Mouse (Mus musculus): ENCODE measurements around the gene Cog5. TPM values are rescaled to one million over a fixed set of nuclear protein-coding genes. Genes with fewer than 3 reads are reported as not detected.

The Cog5 gene
- polyA plus RNA-seq, 1 experiment from 2014 or later, result 36.8 TPM

GRCm38 (mm10) chr12:31890685-31891084 is 236.0 kb downstream of the Cog5 start:
- no peak overlapping the region for H3K27ac ChIP-seq (replicated peaks; ENCODE audit: low read depth, low read length)
- no peak overlapping the region for H3K9ac ChIP-seq (replicated peaks; ENCODE audit: low read length)
- H3K27me3 ChIP-seq (ENCODE audit: control insufficient read depth, insufficient read depth, low read length), result no peaks in the 10 kb centered on the region
- ATAC-seq (replicated peaks; ENCODE audit: insufficient number of reproducible peaks, low FRiP score, low TSS enrichment, low read depth) (no peak), DNase-seq (ENCODE audit: low spot score) (no peak)
- H3K4me1 ChIP-seq (ENCODE audit: control insufficient read depth, insufficient read depth, low read length), result no peaks in the 10 kb centered on the region
- H3K36me3 ChIP-seq (replicated peaks; ENCODE audit: control insufficient read depth, insufficient read depth, low read depth, low read length), result no peaks in the 10 kb centered on the region
- no peaks in the 10 kb centered on the region for H3K9me3 ChIP-seq (replicated peaks; ENCODE audit: control insufficient read depth, low read length)
- no peak overlapping the region for H3K4me3 ChIP-seq (ENCODE audit: low read depth, low read length)
- 82% methylated on average over 6 of the region's 6 CpGs for WGBS
- H3K4me2 ChIP-seq (ENCODE audit: low read depth, low read length), result no peak overlapping the region

DNA sequence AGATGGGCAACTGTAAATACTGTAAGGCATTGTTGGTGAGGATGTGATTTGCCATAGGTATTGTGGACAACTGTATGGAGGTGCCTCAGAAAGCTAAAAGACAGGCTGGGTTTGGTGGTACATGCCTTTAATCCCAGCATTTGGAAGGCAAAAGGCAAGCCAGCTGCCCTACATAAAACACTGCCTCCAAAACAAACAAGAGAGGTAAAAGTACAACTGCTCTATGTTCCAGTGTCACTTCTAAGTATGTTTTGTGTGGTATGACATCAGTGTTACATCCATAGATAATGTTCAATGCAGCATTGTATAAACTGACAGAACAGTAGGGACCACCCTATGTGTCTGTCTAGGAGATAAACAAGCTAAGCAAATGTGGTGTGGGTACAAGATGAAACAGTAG is 237.4 kb downstream of the Cog5 start:
- peaks cover 5% of the 10 kb centered on the region for H3K4me1 ChIP-seq (ENCODE audit: control insufficient read depth, insufficient read depth, low read length)
- no peak overlapping the region for H3K9ac ChIP-seq (replicated peaks; ENCODE audit: low read length)
- no peaks in the 10 kb centered on the region for H3K9me3 ChIP-seq (replicated peaks; ENCODE audit: control insufficient read depth, low read length)
- no peak overlapping the region for H3K4me2 ChIP-seq (ENCODE audit: low read depth, low read length)
- no peak overlapping the region for H3K27ac ChIP-seq (replicated peaks; ENCODE audit: low read depth, low read length)
- H3K4me3 ChIP-seq (ENCODE audit: low read depth, low read length), result no peak overlapping the region
- no peaks in the 10 kb centered on the region for H3K27me3 ChIP-seq (ENCODE audit: control insufficient read depth, insufficient read depth, low read length)
- no peak for DNase-seq (ENCODE audit: low spot score)
- H3K36me3 ChIP-seq (replicated peaks; ENCODE audit: control insufficient read depth, insufficient read depth, low read depth, low read length), result no peaks in the 10 kb centered on the region
- no peak for ATAC-seq (replicated peaks; ENCODE audit: insufficient number of reproducible peaks, low FRiP score, low TSS enrichment, low read depth)

DNA sequence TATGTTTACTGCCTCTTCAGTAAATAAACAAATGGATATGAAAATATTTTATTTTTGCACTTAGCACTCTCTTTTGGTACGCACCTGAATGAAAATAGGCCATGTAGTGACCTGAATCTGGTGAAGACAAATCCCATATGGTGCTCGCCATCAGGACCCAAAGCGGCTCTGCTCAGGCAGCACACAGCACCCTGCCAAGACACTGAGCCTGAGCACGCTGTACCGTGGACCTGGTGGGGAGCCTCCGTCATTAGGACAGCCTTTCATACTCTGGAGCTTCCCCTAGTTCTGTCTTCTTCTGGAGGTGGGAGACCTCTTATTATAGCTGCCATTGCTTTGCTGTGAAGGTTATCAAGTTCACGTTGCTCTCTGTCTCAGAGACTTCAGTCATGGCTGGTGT is 238.1 kb downstream of the Cog5 start:
- H3K9me3 ChIP-seq (replicated peaks; ENCODE audit: control insufficient read depth, low read length), result no peaks in the 10 kb centered on the region
- no peak for ATAC-seq (replicated peaks; ENCODE audit: insufficient number of reproducible peaks, low FRiP score, low TSS enrichment, low read depth)
- no peak overlapping the region for H3K4me3 ChIP-seq (ENCODE audit: low read depth, low read length)
- H3K4me1 ChIP-seq (ENCODE audit: control insufficient read depth, insufficient read depth, low read length), result peaks cover 5% of the 10 kb centered on the region
- H3K27ac ChIP-seq (replicated peaks; ENCODE audit: low read depth, low read length), result no peak overlapping the region
- no peaks in the 10 kb centered on the region for H3K36me3 ChIP-seq (replicated peaks; ENCODE audit: control insufficient read depth, insufficient read depth, low read depth, low read length)
- no peak overlapping the region for H3K9ac ChIP-seq (replicated peaks; ENCODE audit: low read length)
- no peak for DNase-seq (ENCODE audit: low spot score)
- no peaks in the 10 kb centered on the region for H3K27me3 ChIP-seq (ENCODE audit: control insufficient read depth, insufficient read depth, low read length)
- no peak overlapping the region for H3K4me2 ChIP-seq (ENCODE audit: low read depth, low read length)
- WGBS, result 89% methylated on average over 7 of the region's 7 CpGs

- H3K4me3 ChIP-seq (ENCODE audit: low read depth, low read length), result no peak overlapping the region
- no peak overlapping the region for H3K27ac ChIP-seq (replicated peaks; ENCODE audit: low read depth, low read length)
- H3K4me1 ChIP-seq (ENCODE audit: control insufficient read depth, insufficient read depth, low read length), result peaks cover 5% of the 10 kb centered on the region
- DNase-seq (ENCODE audit: low spot score), result no peak
- no peaks in the 10 kb centered on the region for H3K9me3 ChIP-seq (replicated peaks; ENCODE audit: control insufficient read depth, low read length)
- no peaks in the 10 kb centered on the region for H3K27me3 ChIP-seq (ENCODE audit: control insufficient read depth, insufficient read depth, low read length)
- 0 out of 2 replicates have a peak, but pooled peaks have one; percentile 33 for ATAC-seq (replicated peaks; ENCODE audit: insufficient number of reproducible peaks, low FRiP score, low TSS enrichment, low read depth)
- no peaks in the 10 kb centered on the region for H3K36me3 ChIP-seq (replicated peaks; ENCODE audit: control insufficient read depth, insufficient read depth, low read depth, low read length)
- WGBS, result 39% methylated on average over 8 of the region's 8 CpGs
- H3K9ac ChIP-seq (replicated peaks; ENCODE audit: low read length), result no peak overlapping the region
- H3K4me2 ChIP-seq (ENCODE audit: low read depth, low read length), result no peak overlapping the region
Observed at GRCm38 (mm10) chr12:31895095-31895734, 240.5 kb downstream of the Cog5 start.

DNA sequence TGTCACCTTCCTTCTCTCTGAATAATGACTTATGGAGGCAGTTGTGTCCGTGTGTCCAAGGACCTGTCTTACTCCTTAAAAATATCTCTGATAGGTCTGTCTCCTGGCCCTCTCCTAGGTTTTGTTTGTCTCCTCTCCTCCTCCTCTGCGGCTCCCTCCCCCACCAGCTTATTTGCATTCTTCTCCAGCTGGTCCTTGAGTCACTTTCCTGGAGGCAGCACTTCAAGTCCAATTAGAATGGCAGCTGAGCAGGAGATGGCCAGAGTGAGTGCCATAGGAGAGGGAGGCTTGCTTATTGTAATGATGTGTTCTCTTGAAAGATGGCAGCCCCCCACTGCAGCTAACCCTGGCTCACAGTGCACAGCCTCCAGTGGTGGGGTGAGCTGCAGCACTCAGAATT is 241.2 kb downstream of the Cog5 start:
- no peak overlapping the region for H3K4me2 ChIP-seq (ENCODE audit: low read depth, low read length)
- WGBS, result 13% methylated on average over 2 of the region's 2 CpGs
- H3K4me1 ChIP-seq (ENCODE audit: control insufficient read depth, insufficient read depth, low read length), result peaks cover 5% of the 10 kb centered on the region
- ATAC-seq (replicated peaks; ENCODE audit: insufficient number of reproducible peaks, low FRiP score, low TSS enrichment, low read depth), result peak; percentile 81; the same call in 1 of the 2 replicates
- no peak overlapping the region for H3K9ac ChIP-seq (replicated peaks; ENCODE audit: low read length)
- no peaks in the 10 kb centered on the region for H3K36me3 ChIP-seq (replicated peaks; ENCODE audit: control insufficient read depth, insufficient read depth, low read depth, low read length)
- DNase-seq (ENCODE audit: low spot score), result peak; percentile 30
- no peak overlapping the region for H3K27ac ChIP-seq (replicated peaks; ENCODE audit: low read depth, low read length)
- H3K9me3 ChIP-seq (replicated peaks; ENCODE audit: control insufficient read depth, low read length), result no peaks in the 10 kb centered on the region
- no peak overlapping the region for H3K4me3 ChIP-seq (ENCODE audit: low read depth, low read length)
- H3K27me3 ChIP-seq (ENCODE audit: control insufficient read depth, insufficient read depth, low read length), result no peaks in the 10 kb centered on the region

- 14% methylated on average over 5 of the region's 5 CpGs for WGBS
- ATAC-seq (replicated peaks; ENCODE audit: insufficient number of reproducible peaks, low FRiP score, low TSS enrichment, low read depth), result peak; percentile 64; the same call in 1 of the 2 replicates
- Histone ChIP-seq H3K4me2 (ENCODE audit: low read depth, low read length) (no peak overlapping the region), H3K27me3 (ENCODE audit: control insufficient read depth, insufficient read depth, low read length) (no peaks in the 10 kb centered on the region), H3K9ac (replicated peaks; ENCODE audit: low read length) (no peak overlapping the region), H3K27ac (replicated peaks; ENCODE audit: low read depth, low read length) (0 out of 2 replicates have a peak overlapping the region, but pooled peaks have one; percentile 17), H3K36me3 (replicated peaks; ENCODE audit: control insufficient read depth, insufficient read depth, low read depth, low read length) (no peaks in the 10 kb centered on the region), H3K4me3 (ENCODE audit: low read depth, low read length) (no peak overlapping the region), H3K4me1 (ENCODE audit: control insufficient read depth, insufficient read depth, low read length) (peaks cover 5% of the 10 kb centered on the region), H3K9me3 (replicated peaks; ENCODE audit: control insufficient read depth, low read length) (no peaks in the 10 kb centered on the region)
- no peak for DNase-seq (ENCODE audit: low spot score)
Observed at GRCm38 (mm10) chr12:31896295-31896694, 241.6 kb downstream of the Cog5 start.

- H3K27ac ChIP-seq (replicated peaks; ENCODE audit: low read depth, low read length), result peak overlapping the region; percentile 17; the same call in 1 of the 2 replicates
- no peak for ATAC-seq (replicated peaks; ENCODE audit: insufficient number of reproducible peaks, low FRiP score, low TSS enrichment, low read depth)
Observed at GRCm38 (mm10) chr12:31896986-31897385, 242.3 kb downstream of the Cog5 start.

GRCm38 (mm10) chr12:31897456-31897855 is 242.8 kb downstream of the Cog5 start:
- Histone ChIP-seq H3K4me1 (ENCODE audit: control insufficient read depth, insufficient read depth, low read length) (peaks cover 5% of the 10 kb centered on the region), H3K9ac (replicated peaks; ENCODE audit: low read length) (no peak overlapping the region), H3K27ac (replicated peaks; ENCODE audit: low read depth, low read length) (no peak overlapping the region), H3K4me3 (ENCODE audit: low read depth, low read length) (no peak overlapping the region), H3K27me3 (ENCODE audit: control insufficient read depth, insufficient read depth, low read length) (no peaks in the 10 kb centered on the region), H3K9me3 (replicated peaks; ENCODE audit: control insufficient read depth, low read length) (no peaks in the 10 kb centered on the region), H3K4me2 (ENCODE audit: low read depth, low read length) (no peak overlapping the region), H3K36me3 (replicated peaks; ENCODE audit: control insufficient read depth, insufficient read depth, low read depth, low read length) (no peaks in the 10 kb centered on the region)
- WGBS, result 63% methylated on average over 7 of the region's 7 CpGs
- DNase-seq (ENCODE audit: low spot score), result no peak
- no peak for ATAC-seq (replicated peaks; ENCODE audit: insufficient number of reproducible peaks, low FRiP score, low TSS enrichment, low read depth)

More at GRCm38 (mm10) chr12:31896986-31897385, 242.3 kb downstream of the Cog5 start:
- Histone ChIP-seq H3K27me3 (ENCODE audit: control insufficient read depth, insufficient read depth, low read length) (no peaks in the 10 kb centered on the region), H3K4me2 (ENCODE audit: low read depth, low read length) (no peak overlapping the region), H3K4me1 (ENCODE audit: control insufficient read depth, insufficient read depth, low read length) (peaks cover 5% of the 10 kb centered on the region), H3K36me3 (replicated peaks; ENCODE audit: control insufficient read depth, insufficient read depth, low read depth, low read length) (no peaks in the 10 kb centered on the region), H3K4me3 (ENCODE audit: low read depth, low read length) (no peak overlapping the region), H3K9ac (replicated peaks; ENCODE audit: low read length) (no peak overlapping the region), H3K9me3 (replicated peaks; ENCODE audit: control insufficient read depth, low read length) (no peaks in the 10 kb centered on the region)
- DNase-seq (ENCODE audit: low spot score), result peak; percentile 49
- WGBS, result 33% methylated on average over 8 of the region's 8 CpGs

Data from embryonic facial prominence, embryonic 11.5 days (tissue).